Mouse (Mus musculus): ENCODE results near the gene Mmp28.

The Mmp28 gene

GRCm38 (mm10) chr11:83445001-83445400 lies 17.9 kb downstream of the Mmp28 start:
- no peak for DNase-seq

GRCm38 (mm10) chr11:83443824-83444223 lies 19.0 kb downstream of the Mmp28 start:
- DNase-seq, result no peak

- DNase-seq, result peak; percentile 36 to 48
Observed at GRCm38 (mm10) chr11:83442596-83443267, 20.1 kb downstream of the Mmp28 start.

GRCm38 (mm10) chr11:83441235-83441634 lies 21.6 kb downstream of the Mmp28 start:
- no peak for DNase-seq

- DNase-seq, result peak; percentile 87 to 88
Observed at GRCm38 (mm10) chr11:83440081-83441064, 22.5 kb downstream of the Mmp28 start.

- DNase-seq, result no peak
Observed at GRCm38 (mm10) chr11:83439426-83440060, 23.3 kb downstream of the Mmp28 start.

GRCm38 (mm10) chr11:83437377-83437776 lies 25.5 kb downstream of the Mmp28 start, which contains the start of gene 1700020L24Rik:
Gene 1700020L24Rik (plus strand): TSS chr11:83437677.
- no peak for DNase-seq

GRCm38 (mm10) chr11:83432533-83432932 lies 30.3 kb downstream of the Mmp28 start:
- no peak for DNase-seq

- no peak for DNase-seq
Observed at GRCm38 (mm10) chr11:83429355-83429754, 33.5 kb downstream of the Mmp28 start, which contains the start of gene Gas2l2. Gene Gas2l2 (minus strand): TSS chr11:83429455.

GRCm38 (mm10) chr11:83426964-83427363 lies 35.9 kb downstream of the Mmp28 start:
- DNase-seq, result peak in 1 of 2 experiments; percentile 30

GRCm38 (mm10) chr11:83424681-83425080 lies 38.2 kb downstream of the Mmp28 start:
- DNase-seq, result peak; percentile 48 to 57

- peak; percentile 49 to 62 for DNase-seq
Observed at GRCm38 (mm10) chr11:83421305-83421704, 41.6 kb downstream of the Mmp28 start.

GRCm38 (mm10) chr11:83420338-83420737 lies 42.5 kb downstream of the Mmp28 start:
- no peak for DNase-seq

GRCm38 (mm10) chr11:83418566-83418965 lies 44.3 kb downstream of the Mmp28 start:
- peak in 1 of 2 experiments; percentile 23 for DNase-seq

- no peak for DNase-seq
Observed at GRCm38 (mm10) chr11:83417708-83418107, 45.2 kb downstream of the Mmp28 start.

GRCm38 (mm10) chr11:83417080-83417479 lies 45.8 kb downstream of the Mmp28 start:
- peak; percentile 60 to 62 for DNase-seq

- DNase-seq, result no peak
Observed at GRCm38 (mm10) chr11:83410510-83410909, 52.4 kb downstream of the Mmp28 start.

GRCm38 (mm10) chr11:83409792-83410291 lies 53.0 kb downstream of the Mmp28 start:
- DNase-seq, result peak in 1 of 2 experiments; percentile 12

- DNase-seq, result no peak
Observed at GRCm38 (mm10) chr11:83409087-83409754, 53.6 kb downstream of the Mmp28 start, which contains the start of gene Rasl10b. Gene Rasl10b (plus strand): TSS chr11:83409137.

- no peak for DNase-seq
Observed at GRCm38 (mm10) chr11:83408242-83408641, 54.6 kb downstream of the Mmp28 start.

- no peak for DNase-seq
Observed at GRCm38 (mm10) chr11:83406391-83406790, 56.5 kb downstream of the Mmp28 start.

GRCm38 (mm10) chr11:83403787-83404186 lies 59.1 kb downstream of the Mmp28 start:
- no peak for DNase-seq
